Mouse (Mus musculus): ENCODE results near the gene Gm11037.

The Gm11037 gene

GRCm38 (mm10) chr2:131128636-131129157 lies 4.6 kb upstream of the Gm11037 start:
- DNase-seq (ENCODE audit: low read depth, low spot score): no peak

GRCm38 (mm10) chr2:131129836-131130235 lies 3.5 kb upstream of the Gm11037 start:
- DNase-seq (ENCODE audit: low read depth, low spot score): no peak

- DNase-seq (ENCODE audit: low read depth, low spot score): no peak
Observed at GRCm38 (mm10) chr2:131130849-131131248, 2.4 kb upstream of the Gm11037 start.

- DNase-seq (ENCODE audit: low read depth, low spot score): no peak
Observed at GRCm38 (mm10) chr2:131132111-131132888, 997 bp upstream of the Gm11037 start.

GRCm38 (mm10) chr2:131134381-131134780 lies 1.1 kb downstream of the Gm11037 start:
- DNase-seq (ENCODE audit: low read depth, low spot score): no peak

- no peak for DNase-seq (ENCODE audit: low read depth, low spot score)
Observed at GRCm38 (mm10) chr2:131134826-131135400, 1.6 kb downstream of the Gm11037 start.

- no peak for DNase-seq (ENCODE audit: low read depth, low spot score)
Observed at GRCm38 (mm10) chr2:131135521-131136139, 2.3 kb downstream of the Gm11037 start.

GRCm38 (mm10) chr2:131138296-131138695 lies 5.0 kb downstream of the Gm11037 start:
- no peak for DNase-seq (ENCODE audit: low read depth, low spot score)

- no peak for DNase-seq (ENCODE audit: low read depth, low spot score)
Observed at GRCm38 (mm10) chr2:131138760-131139159, 5.5 kb downstream of the Gm11037 start.

GRCm38 (mm10) chr2:131139287-131139686 lies 6.0 kb downstream of the Gm11037 start:
- no peak for DNase-seq (ENCODE audit: low read depth, low spot score)

GRCm38 (mm10) chr2:131139886-131140532 lies 6.7 kb downstream of the Gm11037 start:
- DNase-seq (ENCODE audit: low read depth, low spot score): no peak

GRCm38 (mm10) chr2:131140533-131140905 lies 7.2 kb downstream of the Gm11037 start:
- DNase-seq (ENCODE audit: low read depth, low spot score): peak; percentile 31

GRCm38 (mm10) chr2:131141336-131141986 lies 8.2 kb downstream of the Gm11037 start:
- no peak for DNase-seq (ENCODE audit: low read depth, low spot score)

- DNase-seq (ENCODE audit: low read depth, low spot score): peak; percentile 45
Observed at GRCm38 (mm10) chr2:131142592-131142991, 9.3 kb downstream of the Gm11037 start.

GRCm38 (mm10) chr2:131143007-131143780 lies 9.9 kb downstream of the Gm11037 start:
- DNase-seq (ENCODE audit: low read depth, low spot score): no peak

GRCm38 (mm10) chr2:131145121-131145520 lies 11.8 kb downstream of the Gm11037 start:
- DNase-seq (ENCODE audit: low read depth, low spot score): no peak

GRCm38 (mm10) chr2:131145536-131145935 lies 12.2 kb downstream of the Gm11037 start:
- no peak for DNase-seq (ENCODE audit: low read depth, low spot score)

GRCm38 (mm10) chr2:131146193-131147042 lies 13.1 kb downstream of the Gm11037 start:
- no peak for DNase-seq (ENCODE audit: low read depth, low spot score)

- DNase-seq (ENCODE audit: low read depth, low spot score): no peak
Observed at GRCm38 (mm10) chr2:131147043-131147365, 13.7 kb downstream of the Gm11037 start.
